Mouse (Mus musculus): Measurements from ENCODE around the gene Dlg2. TPM values are rescaled to one million over a fixed set of nuclear protein-coding genes. Genes with fewer than 3 reads are reported as not detected.

Dlg2 gene
- total RNA-seq, 2 experiments from 2014 or later = 0.36 to 0.72 TPM

GRCm38 (mm10) chr7:91086071-91086470, 609.6 kb downstream of the Dlg2 start:
- intact Hi-C loops (cut with DNase I) = no loop called here

GRCm38 (mm10) chr7:91089211-91089930, 612.9 kb downstream of the Dlg2 start:
- intact Hi-C loops (cut with DNase I) = no loop called here
- no peak for DNase-seq

More at GRCm38 (mm10) chr7:91086071-91086470, 609.6 kb downstream of the Dlg2 start:
- DNase-seq = no peak

GRCm38 (mm10) chr7:91090317-91090829, 613.9 kb downstream of the Dlg2 start:
- DNase-seq = no peak
- intact Hi-C loops (cut with DNase I) = no loop called here

GRCm38 (mm10) chr7:91090830-91091683, 614.6 kb downstream of the Dlg2 start:
- intact Hi-C loops (cut with DNase I) = no loop called here
- DNase-seq = peak in 1 of 2 experiments; percentile 9

- intact Hi-C loops (cut with DNase I) = no loop called here
- no peak for DNase-seq
Observed at GRCm38 (mm10) chr7:91096467-91096866, 620.0 kb downstream of the Dlg2 start.

GRCm38 (mm10) chr7:91098521-91098920, 622.0 kb downstream of the Dlg2 start:
- intact Hi-C loops (cut with DNase I) = no loop called here

GRCm38 (mm10) chr7:91109575-91109974, 633.1 kb downstream of the Dlg2 start:
- DNase-seq = no peak
- intact Hi-C loops (cut with DNase I) = no loop called here

More at GRCm38 (mm10) chr7:91098521-91098920, 622.0 kb downstream of the Dlg2 start:
- no peak for DNase-seq

GRCm38 (mm10) chr7:91132128-91132527, 655.7 kb downstream of the Dlg2 start:
- intact Hi-C loops (cut with DNase I) = no loop called here

GRCm38 (mm10) chr7:91154096-91154495, 677.6 kb downstream of the Dlg2 start:
- DNase-seq = no peak

More at GRCm38 (mm10) chr7:91132128-91132527, 655.7 kb downstream of the Dlg2 start:
- no peak for DNase-seq

GRCm38 (mm10) chr7:91159144-91159543, 682.7 kb downstream of the Dlg2 start:
- intact Hi-C loops (cut with DNase I) = no loop called here
- no peak for DNase-seq

More at GRCm38 (mm10) chr7:91154096-91154495, 677.6 kb downstream of the Dlg2 start:
- intact Hi-C loops (cut with DNase I) = no loop called here

GRCm38 (mm10) chr7:91161643-91162175, 685.2 kb downstream of the Dlg2 start:
- no peak for DNase-seq
- intact Hi-C loops (cut with DNase I) = no loop called here

GRCm38 (mm10) chr7:91173560-91173959, 697.1 kb downstream of the Dlg2 start:
- intact Hi-C loops (cut with DNase I) = loop anchor here (2.0 kb wide), 1 partner anchor 73 kb away; no protein-coding TSS in a partner anchor

GRCm38 (mm10) chr7:91188211-91188610, 711.7 kb downstream of the Dlg2 start:
- intact Hi-C loops (cut with DNase I) = no loop called here
- no peak for DNase-seq

More at GRCm38 (mm10) chr7:91173560-91173959, 697.1 kb downstream of the Dlg2 start:
- DNase-seq = no peak

- DNase-seq = no peak
Observed at GRCm38 (mm10) chr7:91199372-91199771, 722.9 kb downstream of the Dlg2 start.

GRCm38 (mm10) chr7:91208083-91208852, 731.8 kb downstream of the Dlg2 start:
- intact Hi-C loops (cut with DNase I) = no loop called here
- no peak for DNase-seq

More at GRCm38 (mm10) chr7:91199372-91199771, 722.9 kb downstream of the Dlg2 start:
- intact Hi-C loops (cut with DNase I) = no loop called here

- DNase-seq = no peak
- intact Hi-C loops (cut with DNase I) = no loop called here
Observed at GRCm38 (mm10) chr7:91208973-91209372, 732.5 kb downstream of the Dlg2 start.

GRCm38 (mm10) chr7:91212236-91212635, 735.8 kb downstream of the Dlg2 start:
- intact Hi-C loops (cut with DNase I) = no loop called here
- no peak for DNase-seq

GRCm38 (mm10) chr7:91214921-91215320, 738.4 kb downstream of the Dlg2 start:
- intact Hi-C loops (cut with DNase I) = no loop called here
- DNase-seq = no peak

GRCm38 (mm10) chr7:91218321-91218987, 742.0 kb downstream of the Dlg2 start:
- DNase-seq = no peak
- intact Hi-C loops (cut with DNase I) = no loop called here

Data from gastrocnemius, postnatal 36 days (tissue).